Mouse (Mus musculus): ENCODE data around the gene Gm49366. TPM values are rescaled to one million over a fixed set of nuclear protein-coding genes. Genes with fewer than 3 reads are reported as not detected.

Gene Gm49366
- total and polyA plus RNA-seq, 3 experiments: not detected

- H3K79me2 ChIP-seq (replicated peaks; ENCODE audit: control insufficient read depth, extremely low read depth, insufficient read depth, poor library complexity, severe bottlenecking): no peaks in the 10 kb centered on the region
- no peaks in the 10 kb centered on the region for H3K4me1 ChIP-seq (ENCODE audit: control insufficient read depth in 1 of 2, insufficient read depth in 2 of 2)
- TF ChIP-seq EP300 (IDR thresholded peaks at IDR 0.05; ENCODE audit: low read length) (no peak), RCOR1 (conservative IDR thresholded peaks at IDR 0.05; ENCODE audit: low read depth, low read length) (no peak), MXI1 (IDR thresholded peaks at IDR 0.05; ENCODE audit: low read depth, low read length) (no peak)
- dilution Hi-C loops (cut with MboI; ENCODE audit: extremely low pct_ligation_motif_present, extremely low pct_unique_long_range_greater_than_20kb, low sequenced_read_pairs): no loop called here
- in situ Hi-C loops (cut with MboI; ENCODE audit: low pct_ligation_motif_present, low pct_unique_long_range_greater_than_20kb, low sequenced_read_pairs): loop anchor here (25.0 kb wide), 2 partner anchors 91 to 266 kb away; partner anchors contain the start of gene Riox1
- no peak overlapping the region for H3K4me2 ChIP-seq (ENCODE audit: insufficient read depth, low read depth, poor library complexity, severe bottlenecking)
- DNase-seq (ENCODE audit: extremely low read depth): no peak
- H3K27me3 ChIP-seq (replicated peaks): no peaks in the 10 kb centered on the region
- H3K36me3 ChIP-seq (replicated peaks in 1 of 2; ENCODE audit: control insufficient read depth in 1 of 2, insufficient read depth in 1 of 2, low read length in 1 of 2): no peaks in the 10 kb centered on the region
- no peak overlapping the region for H3K9ac ChIP-seq (ENCODE audit: insufficient read depth, low read depth)
- peaks cover 3% of the 10 kb centered on the region for H3K9me3 ChIP-seq (replicated peaks; ENCODE audit: low read length)
- H3K4me3 ChIP-seq (replicated peaks in 1 of 3; ENCODE audit: low read depth in 2 of 3, low read length in 2 of 3, poor library complexity in 1 of 3): no peak overlapping the region
- no peak overlapping the region for H3K27ac ChIP-seq (ENCODE audit: insufficient read depth, low read depth)
Observed at GRCm38 (mm10) chr12:84053173-84053572, 14.4 kb downstream of the Gm49366 start.

GRCm38 (mm10) chr12:84053679-84054391, 15.1 kb downstream of the Gm49366 start:
- TF ChIP-seq UBTF (IDR thresholded peaks at IDR 0.05; ENCODE audit: low read depth, low read length): no peak
- no peak for TF ChIP-seq MAFK (IDR thresholded peaks at IDR 0.05; ENCODE audit: insufficient replicate concordance, low read length)
- TF ChIP-seq RAD21 (IDR thresholded peaks at IDR 0.05; ENCODE audit: low read depth, low read length): no peak
- TF ChIP-seq TBP (conservative IDR thresholded peaks at IDR 0.05; ENCODE audit: low read depth, low read length): no peak
- TF ChIP-seq RCOR1 (conservative IDR thresholded peaks at IDR 0.05; ENCODE audit: low read depth, low read length): no peak
- TF ChIP-seq USF2 (conservative IDR thresholded peaks at IDR 0.05; ENCODE audit: low read depth, low read length): no peak
- TF ChIP-seq MYC (IDR thresholded peaks at IDR 0.05; ENCODE audit: low read depth, low read length): no peak
- no peak for TF ChIP-seq SMC3 (IDR thresholded peaks at IDR 0.05; ENCODE audit: low read depth, low read length)
- TF ChIP-seq ZC3H11A (IDR thresholded peaks at IDR 0.05; ENCODE audit: low read depth, low read length): no peak
- no peak for TF ChIP-seq KAT2A (IDR thresholded peaks at IDR 0.05; ENCODE audit: insufficient replicate concordance, low read length)
- no peak for TF ChIP-seq EP300 (IDR thresholded peaks at IDR 0.05; ENCODE audit: low read length)
- no peak for TF ChIP-seq MEF2A (IDR thresholded peaks at IDR 0.05; ENCODE audit: borderline replicate concordance, low read depth, low read length)
- TF ChIP-seq MAX (IDR thresholded peaks at IDR 0.05; ENCODE audit: low read length): no peak
- TF ChIP-seq HCFC1 (IDR thresholded peaks at IDR 0.05; ENCODE audit: low read depth, low read length): no peak
- TF ChIP-seq CTCF (conservative IDR thresholded peaks at IDR 0.05 in 1 of 2, IDR thresholded peaks at IDR 0.05 in 1 of 2; ENCODE audit: low read depth in 2 of 2, low read length in 2 of 2): no peak
- no peak for DNase-seq (ENCODE audit: extremely low read depth)
- Histone ChIP-seq H3K9me3 (replicated peaks; ENCODE audit: low read length) (no peaks in the 10 kb centered on the region), H3K4me1 (ENCODE audit: control insufficient read depth in 1 of 2, insufficient read depth in 2 of 2) (no peaks in the 10 kb centered on the region), H3K9ac (ENCODE audit: insufficient read depth, low read depth) (no peak overlapping the region), H3K36me3 (replicated peaks in 1 of 2; ENCODE audit: control insufficient read depth in 1 of 2, insufficient read depth in 1 of 2, low read length in 1 of 2) (no peaks in the 10 kb centered on the region), H3K27ac (ENCODE audit: insufficient read depth, low read depth) (no peak overlapping the region), H3K79me2 (replicated peaks; ENCODE audit: control insufficient read depth, extremely low read depth, insufficient read depth, poor library complexity, severe bottlenecking) (no peaks in the 10 kb centered on the region), H3K27me3 (replicated peaks) (no peaks in the 10 kb centered on the region), H3K4me3 (replicated peaks in 1 of 3; ENCODE audit: low read depth in 2 of 3, low read length in 2 of 3, poor library complexity in 1 of 3) (no peak overlapping the region), H3K4me2 (ENCODE audit: insufficient read depth, low read depth, poor library complexity, severe bottlenecking) (no peak overlapping the region)
- in situ Hi-C loops (cut with MboI; ENCODE audit: low pct_ligation_motif_present, low pct_unique_long_range_greater_than_20kb, low sequenced_read_pairs) (loop anchor here (25.0 kb wide), 2 partner anchors 92 to 267 kb away; partner anchors contain the start of gene Riox1), dilution Hi-C loops (cut with MboI; ENCODE audit: extremely low pct_ligation_motif_present, extremely low pct_unique_long_range_greater_than_20kb, low sequenced_read_pairs) (no loop called here)

Data from CH12.LX (cell line).